14 mouse cellular contexts compared by ENCODE assay signal in the genomic region with DNA sequence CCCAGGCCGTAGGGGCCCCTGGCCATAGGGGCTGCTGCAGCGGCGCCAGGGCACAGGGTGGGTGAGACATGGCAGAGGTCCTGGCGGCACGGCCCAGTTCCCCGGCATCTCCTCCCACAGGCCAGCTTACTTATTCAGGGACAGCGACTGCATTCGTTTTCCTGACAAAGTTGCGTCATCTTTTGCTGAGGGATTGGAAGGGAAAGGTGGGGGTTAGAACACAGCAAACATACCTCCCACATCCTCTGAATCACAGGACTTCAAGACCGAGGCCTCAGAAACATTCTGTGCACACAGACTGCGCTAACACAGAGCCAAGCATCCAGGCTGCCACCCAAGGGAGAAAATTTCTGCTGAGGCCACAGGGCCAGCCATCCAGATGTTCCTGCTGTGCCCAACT. TPM values are rescaled to one million over a fixed set of nuclear protein-coding genes. Genes with fewer than 3 reads are reported as not detected.
DNase-seq lines count a peak whose midpoint lies in the region; ATAC-seq and TF ChIP-seq lines count a peak whose summit lies in the region.
"Had no signal": no experiment of that assay in that cellular context is flagged by ENCODE, and none has a peak within 500 bp of the region (broad histone marks: within the 10 kb centered on the region; RNA-seq: fewer than 3 reads in every experiment).

No protein-coding gene starts in this region.

- H3K4me1 ChIP-seq in heart, embryonic 15.5 days (replicated peaks) = 0 out of 2 replicates have a peak, but pooled peaks cover 9% of the 10 kb centered on the region
- no peaks in the 10 kb centered on the region for H3K4me1 ChIP-seq in spleen, adult 2 months (ENCODE audit: control insufficient read depth, insufficient read depth, insufficient read length)
- H3K4me1 ChIP-seq: limb, embryonic 12.5 days had no signal

- ATAC-seq in heart, embryonic 15.5 days (replicated peaks; ENCODE audit: insufficient number of reproducible peaks, insufficient read depth, low FRiP score, low read depth) = no peak
- ATAC-seq: activated CD4-positive, CD25-positive, alpha-beta regulatory T cell, adult 4 months had no signal

- no peak for TF ChIP-seq POLR2A in spleen, adult 2 months (IDR thresholded peaks at IDR 0.05; ENCODE audit: low read depth, low read length)

- no peak overlapping the region for H3K4me2 ChIP-seq in heart, embryonic 15.5 days
- H3K4me2 ChIP-seq: limb, embryonic 12.5 days had no signal

- peaks cover 88% of the 10 kb centered on the region for H3K36me3 ChIP-seq in heart, embryonic 15.5 days
- H3K36me3 ChIP-seq in spleen, adult 2 months (ENCODE audit: control insufficient read depth, insufficient read depth, low read length) = peaks cover 56% of the 10 kb centered on the region

- no peak overlapping the region for H3K4me3 ChIP-seq in heart, embryonic 15.5 days
- H3K4me3 ChIP-seq in spleen, adult 2 months (ENCODE audit: extremely low read depth, insufficient read depth, insufficient read length) = no peak overlapping the region
- H3K4me3 ChIP-seq: limb, embryonic 12.5 days had no signal

- DNase-seq in heart, adult 8-10 months (ENCODE audit: low spot score) = no peak
- no peak for DNase-seq in spleen, adult 2 months (ENCODE audit: low read depth in 1 of 2, low spot score in 2 of 2)
- no peak for DNase-seq in spleen, adult 12 weeks (ENCODE audit: low spot score)
- peak; percentile 54 to 65 for DNase-seq in layer of hippocampus, postnatal 36 days
- DNase-seq in gastrocnemius, adult 8-10 months (ENCODE audit: low spot score in 2 of 2) = no peak
- no peak for DNase-seq in kidney, adult 11 months
- DNase-seq in ovary, postnatal 10 days (ENCODE audit: low spot score) = no peak
- DNase-seq: cerebellum, adult 2 months; gastrocnemius, postnatal 25 days had no signal

- H3K9me3 ChIP-seq in heart, embryonic 15.5 days (replicated peaks) = no peaks in the 10 kb centered on the region
- H3K9me3 ChIP-seq: limb, embryonic 12.5 days had no signal

- no peak for TF ChIP-seq CTCF in spleen, adult 2 months (IDR thresholded peaks at IDR 0.05; ENCODE audit: extremely low read depth, insufficient read depth, insufficient read length, insufficient replicate concordance)

- no peaks in the 10 kb centered on the region for H3K27me3 ChIP-seq in heart, embryonic 15.5 days
- no peaks in the 10 kb centered on the region for H3K27me3 ChIP-seq in spleen, adult 2 months (ENCODE audit: control insufficient read depth, insufficient read depth, low read length)
- H3K27me3 ChIP-seq: limb, embryonic 12.5 days had no signal

- 0 out of 2 replicates have a peak overlapping the region, but pooled peaks have one; percentile 49 for H3K27ac ChIP-seq in heart, embryonic 15.5 days
- H3K27ac ChIP-seq in spleen, adult 2 months (ENCODE audit: insufficient read depth, low read length) = 0 out of 2 replicates have a peak overlapping the region, but pooled peaks have one; percentile 9
- H3K27ac ChIP-seq: limb, embryonic 12.5 days; macrophage; stomach, postnatal 0 days had no signal

- WGBS in heart, embryonic 15.5 days = 79% methylated on average over 11 of the region's 11 CpGs
- 88% methylated on average over 11 of the region's 11 CpGs for WGBS in spleen, adult 2 months

- no peak overlapping the region for H3K9ac ChIP-seq in heart, embryonic 15.5 days
- H3K9ac ChIP-seq: limb, embryonic 12.5 days had no signal

RNA-seq across cellular contexts. Expression of gene Pdap1, which starts 9.8 kb away (rescaled TPM):
- polyA plus RNA-seq in heart, embryonic 15.5 days (2015; fragmentation: Nextera tagmentation; extraction: Ambion mirVana) = 52.1 and 65.4 TPM in 2 replicates
- 10 to 100 TPM; 30.2 to 50.2 (median 42.8) TPM for total RNA-seq in heart, adult 8-10 months (2022)
- polyA plus RNA-seq in spleen, adult 2 months (2012; rRNA removed) = 17.8 and 18.4 TPM in 2 replicates
- 10 to 100 TPM; 88.8 to 94.5 TPM for total RNA-seq in layer of hippocampus, postnatal 36 days (2021)
- total RNA-seq in gastrocnemius, adult 8-10 months (2022) = 10 to 100 TPM; 39.8 to 50.9 (median 45.1) TPM

RNA-seq across cellular contexts. Expression of gene Bud31, which starts 10.0 kb away (rescaled TPM):
- 113 and 116 TPM in 2 replicates for polyA plus RNA-seq in heart, embryonic 15.5 days (2015; fragmentation: Nextera tagmentation; extraction: Ambion mirVana)
- total RNA-seq in heart, adult 8-10 months (2022) = 10 to 100 TPM; 53.1 to 60.7 (median 57.3) TPM
- polyA plus RNA-seq in spleen, adult 2 months (2012; rRNA removed) = 26.7 and 30.4 TPM in 2 replicates
- total RNA-seq in layer of hippocampus, postnatal 36 days (2021) = 10 to 100 TPM; 74.3 to 76.2 TPM
- total RNA-seq in gastrocnemius, adult 8-10 months (2022) = 10 to 100 TPM; 46.9 to 59.4 (median 52.6) TPM

RNA-seq across cellular contexts. Expression of gene Arpc1b, which starts 16.2 kb away (rescaled TPM):
- polyA plus RNA-seq in heart, embryonic 15.5 days (2015; fragmentation: Nextera tagmentation; extraction: Ambion mirVana) = 214 and 308 TPM in 2 replicates
- 10 to 100 TPM; 46.0 to 70.3 (median 55.0) TPM for total RNA-seq in heart, adult 8-10 months (2022)
- 780 and 1,055 TPM in 2 replicates for polyA plus RNA-seq in spleen, adult 2 months (2012; rRNA removed)
- 10 to 100 TPM; 23.4 to 26.9 TPM for total RNA-seq in layer of hippocampus, postnatal 36 days (2021)
- 10 to 100 TPM; 17.1 to 25.0 (median 18.7) TPM for total RNA-seq in gastrocnemius, adult 8-10 months (2022)

RNA-seq across cellular contexts. Expression of gene Ptcd1, which starts 36.7 kb away (rescaled TPM):
- 11.9 and 15.8 TPM in 2 replicates for polyA plus RNA-seq in heart, embryonic 15.5 days (2015; fragmentation: Nextera tagmentation; extraction: Ambion mirVana)
- 10 to 100 TPM; 26.0 to 29.3 (median 26.9) TPM for total RNA-seq in heart, adult 8-10 months (2022)
- 8.4 and 9.7 TPM in 2 replicates for polyA plus RNA-seq in spleen, adult 2 months (2012; rRNA removed)
- total RNA-seq in layer of hippocampus, postnatal 36 days (2021) = 10 to 100 TPM; 23.6 to 24.7 TPM
- total RNA-seq in gastrocnemius, adult 8-10 months (2022) = 10 to 100 TPM; 10.7 to 12.3 (median 11.0) TPM

RNA-seq across cellular contexts. Expression of gene Cpsf4, which starts 36.8 kb away (rescaled TPM):
- polyA plus RNA-seq in heart, embryonic 15.5 days (2015; fragmentation: Nextera tagmentation; extraction: Ambion mirVana) = 20.9 and 28.2 TPM in 2 replicates
- total RNA-seq in heart, adult 8-10 months (2022) = 10 to 100 TPM; 10.0 to 12.4 (median 12.0) TPM
- 25.5 and 31.7 TPM in 2 replicates for polyA plus RNA-seq in spleen, adult 2 months (2012; rRNA removed)
- total RNA-seq in layer of hippocampus, postnatal 36 days (2021) = 10 to 100 TPM; 23.0 to 23.4 TPM
- 10 to 100 TPM in 2 of 4 experiments, 1 to 10 TPM in 2; 7.7 to 10.3 (median 9.5) TPM for total RNA-seq in gastrocnemius, adult 8-10 months (2022)

Comparison
In these comparisons a context has a peak if more than half of its experiments do, and no peak if none do; other contexts are left out.
1. DNase-seq: peak in layer of hippocampus, postnatal 36 days (2 of 2); none in heart, adult 8-10 months (single experiment), spleen, adult 2 months (0 of 2), spleen, adult 12 weeks (single experiment), gastrocnemius, adult 8-10 months (0 of 2), kidney, adult 11 months (single experiment) and ovary, postnatal 10 days (single experiment).